1 mouse cellular context compared by ENCODE assay signal in the genomic region with DNA sequence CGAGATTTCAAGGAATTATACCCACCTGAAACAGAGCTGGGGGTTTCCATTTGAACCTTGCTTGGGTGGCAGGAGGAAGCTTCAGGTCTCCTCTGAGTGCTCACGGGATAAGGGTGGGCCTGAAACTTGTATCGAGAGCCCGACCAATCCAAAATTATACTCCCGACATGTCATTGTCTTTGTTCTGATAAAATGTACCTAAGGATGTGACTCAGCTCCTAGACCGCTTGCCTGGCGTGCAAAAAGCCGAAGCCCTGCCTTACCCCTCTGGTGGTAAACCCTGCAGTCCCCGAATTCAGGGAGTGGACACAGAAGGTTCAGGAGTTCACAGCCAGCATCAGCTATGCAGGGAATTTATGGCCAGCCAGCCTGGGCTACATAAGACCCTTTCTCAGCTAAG.
TF ChIP-seq lines count a peak whose summit lies in the region.

No protein-coding gene starts in this region.

TF ChIP-seq in MEL, 35 proteins besides CTCF, POLR2A, EP300 and RAD21:
- peak; percentile 28; the same call in 1 of the 2 replicates for TF ChIP-seq BHLHE40 (IDR thresholded peaks at IDR 0.05; ENCODE audit: borderline replicate concordance, low read depth, low read length)
- no peak for TF ChIP-seq NRF1 (IDR thresholded peaks at IDR 0.05; ENCODE audit: insufficient read depth, low read depth, low read length, poor library complexity, severe bottlenecking)
